Mouse (Mus musculus): ENCODE results near the gene Gdpgp1. TPM values are rescaled to one million over a fixed set of nuclear protein-coding genes. Genes with fewer than 3 reads are reported as not detected.

Gene Gdpgp1
- polyA plus RNA-seq, 1 experiment from 2014 or later: 3.8 TPM

DNA sequence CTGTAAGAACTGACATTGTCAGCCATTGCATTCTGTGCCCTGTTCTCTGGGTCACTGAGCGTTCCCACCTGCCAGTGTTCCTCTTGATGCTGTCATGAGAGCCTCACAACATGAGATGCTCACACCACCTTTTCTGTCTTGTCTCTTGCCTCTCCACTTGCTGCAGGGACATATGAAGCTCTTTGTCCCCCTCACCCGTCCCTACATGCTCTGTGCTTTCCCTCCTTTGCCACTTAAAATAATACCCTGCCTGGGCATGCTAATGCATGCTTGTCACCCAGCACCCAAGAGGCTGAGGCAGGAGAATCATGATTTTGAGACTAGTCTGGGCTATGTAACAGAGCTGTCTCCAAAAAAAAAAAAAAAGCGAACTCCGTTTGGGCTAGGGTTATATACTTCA lies 21.7 kb upstream of the Gdpgp1 start:
- no peak overlapping the region for H3K9ac ChIP-seq
- no peak overlapping the region for H3K4me3 ChIP-seq
- H3K27me3 ChIP-seq: no peaks in the 10 kb centered on the region
- H3K9me3 ChIP-seq: no peaks in the 10 kb centered on the region
- H3K27ac ChIP-seq: no peak overlapping the region
- WGBS: 79% methylated on average over 4 of the region's 4 CpGs
- ATAC-seq (ENCODE audit: insufficient number of reproducible peaks, low FRiP score, low TSS enrichment, low read depth): no peak
- H3K4me1 ChIP-seq: peaks cover 42% of the 10 kb centered on the region
- H3K36me3 ChIP-seq: peaks cover 20% of the 10 kb centered on the region; the same call in 1 of the 2 replicates
- H3K4me2 ChIP-seq: no peak overlapping the region

DNA sequence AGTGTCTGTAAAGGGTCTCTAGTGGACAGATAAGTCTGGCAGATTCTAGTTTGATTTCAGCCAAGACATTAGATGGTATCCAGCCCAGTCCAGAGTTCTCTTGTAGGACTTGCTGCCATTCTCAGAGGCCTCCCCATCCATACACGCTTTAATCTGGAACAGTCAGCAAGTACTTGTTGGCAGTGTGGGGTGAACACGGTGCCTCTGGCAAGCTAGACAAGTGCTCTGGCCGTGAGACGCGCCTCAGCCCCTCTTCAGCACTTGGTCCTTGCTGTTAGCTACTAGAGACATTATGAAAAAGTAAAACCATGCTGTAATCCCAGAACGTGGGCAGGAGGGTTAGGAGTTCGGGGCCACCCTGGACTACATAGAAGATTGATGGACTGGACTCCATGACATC lies 19.1 kb upstream of the Gdpgp1 start:
- peaks cover 16% of the 10 kb centered on the region for H3K4me1 ChIP-seq
- no peak overlapping the region for H3K27ac ChIP-seq
- H3K4me2 ChIP-seq: no peak overlapping the region
- H3K9ac ChIP-seq: no peak overlapping the region
- ATAC-seq (ENCODE audit: insufficient number of reproducible peaks, low FRiP score, low TSS enrichment, low read depth): no peak
- no peak overlapping the region for H3K4me3 ChIP-seq
- H3K9me3 ChIP-seq: no peaks in the 10 kb centered on the region
- H3K36me3 ChIP-seq: peaks cover 45% of the 10 kb centered on the region
- no peaks in the 10 kb centered on the region for H3K27me3 ChIP-seq
- 88% methylated on average over 7 of the region's 7 CpGs for WGBS

GRCm38 (mm10) chr7:80214459-80214858 lies 18.2 kb upstream of the Gdpgp1 start:
- H3K27ac ChIP-seq: no peak overlapping the region
- no peak overlapping the region for H3K9ac ChIP-seq
- no peak overlapping the region for H3K4me2 ChIP-seq
- H3K27me3 ChIP-seq: no peaks in the 10 kb centered on the region
- no peak for ATAC-seq (ENCODE audit: insufficient number of reproducible peaks, low FRiP score, low TSS enrichment, low read depth)
- peaks cover 9% of the 10 kb centered on the region for H3K4me1 ChIP-seq
- H3K9me3 ChIP-seq: no peaks in the 10 kb centered on the region
- WGBS: 77% methylated on average over 8 of the region's 8 CpGs
- H3K4me3 ChIP-seq: no peak overlapping the region
- peaks cover 53% of the 10 kb centered on the region for H3K36me3 ChIP-seq

GRCm38 (mm10) chr7:80215398-80215797 lies 17.3 kb upstream of the Gdpgp1 start:
- Histone ChIP-seq H3K36me3 (peaks cover 62% of the 10 kb centered on the region), H3K27me3 (no peaks in the 10 kb centered on the region), H3K9ac (no peak overlapping the region), H3K4me3 (no peak overlapping the region), H3K27ac (no peak overlapping the region; the same call in 1 of the 2 replicates), H3K9me3 (no peaks in the 10 kb centered on the region), H3K4me1 (peaks cover 4% of the 10 kb centered on the region), H3K4me2 (no peak overlapping the region)
- WGBS: 24% methylated on average over 4 of the region's 4 CpGs
- ATAC-seq (ENCODE audit: insufficient number of reproducible peaks, low FRiP score, low TSS enrichment, low read depth): peak; percentile 70; the same call in 1 of the 2 replicates

- no peak for ATAC-seq (ENCODE audit: insufficient number of reproducible peaks, low FRiP score, low TSS enrichment, low read depth)
- H3K9me3 ChIP-seq: no peaks in the 10 kb centered on the region
- peaks cover 4% of the 10 kb centered on the region for H3K4me1 ChIP-seq
Measured at GRCm38 (mm10) chr7:80216566-80216965, 16.1 kb upstream of the Gdpgp1 start.

GRCm38 (mm10) chr7:80218666-80219065 lies 14.0 kb upstream of the Gdpgp1 start:
- H3K4me3 ChIP-seq: no peak overlapping the region
- no peaks in the 10 kb centered on the region for H3K27me3 ChIP-seq
- WGBS: 91% methylated on average over 9 of the region's 9 CpGs
- peaks cover 76% of the 10 kb centered on the region for H3K36me3 ChIP-seq
- no peaks in the 10 kb centered on the region for H3K9me3 ChIP-seq
- peaks cover 4% of the 10 kb centered on the region for H3K4me1 ChIP-seq
- no peak overlapping the region for H3K27ac ChIP-seq
- ATAC-seq (ENCODE audit: insufficient number of reproducible peaks, low FRiP score, low TSS enrichment, low read depth): no peak
- H3K4me2 ChIP-seq: no peak overlapping the region
- H3K9ac ChIP-seq: no peak overlapping the region

More at GRCm38 (mm10) chr7:80216566-80216965, 16.1 kb upstream of the Gdpgp1 start:
- no peak overlapping the region for H3K4me3 ChIP-seq
- H3K36me3 ChIP-seq: peaks cover 74% of the 10 kb centered on the region
- WGBS: 72% methylated on average over 8 of the region's 8 CpGs
- H3K27me3 ChIP-seq: no peaks in the 10 kb centered on the region
- H3K27ac ChIP-seq: no peak overlapping the region
- no peak overlapping the region for H3K9ac ChIP-seq
- no peak overlapping the region for H3K4me2 ChIP-seq

GRCm38 (mm10) chr7:80220237-80220797 lies 12.3 kb upstream of the Gdpgp1 start:
- WGBS: 94% methylated on average over 9 of the region's 9 CpGs
- Histone ChIP-seq H3K27me3 (no peaks in the 10 kb centered on the region), H3K4me2 (no peak overlapping the region), H3K4me3 (no peak overlapping the region), H3K27ac (no peak overlapping the region), H3K36me3 (peaks cover 88% of the 10 kb centered on the region), H3K9me3 (no peaks in the 10 kb centered on the region), H3K9ac (no peak overlapping the region), H3K4me1 (peaks cover under 1% of the 10 kb centered on the region)
- ATAC-seq (ENCODE audit: insufficient number of reproducible peaks, low FRiP score, low TSS enrichment, low read depth): no peak

- H3K4me2 ChIP-seq: no peak overlapping the region
- 89% methylated on average over 4 of the region's 4 CpGs for WGBS
- no peaks in the 10 kb centered on the region for H3K27me3 ChIP-seq
- H3K27ac ChIP-seq: no peak overlapping the region
- H3K9ac ChIP-seq: no peak overlapping the region
- no peaks in the 10 kb centered on the region for H3K9me3 ChIP-seq
- H3K36me3 ChIP-seq: peaks cover 85% of the 10 kb centered on the region
- no peaks in the 10 kb centered on the region for H3K4me1 ChIP-seq
- H3K4me3 ChIP-seq: no peak overlapping the region
- ATAC-seq (ENCODE audit: insufficient number of reproducible peaks, low FRiP score, low TSS enrichment, low read depth): no peak
Measured at GRCm38 (mm10) chr7:80221179-80221750, 11.4 kb upstream of the Gdpgp1 start.

- Histone ChIP-seq H3K36me3 (peaks cover 51% of the 10 kb centered on the region), H3K4me2 (no peak overlapping the region), H3K9ac (no peak overlapping the region), H3K27me3 (no peaks in the 10 kb centered on the region), H3K27ac (0 out of 2 replicates have a peak overlapping the region, but pooled peaks have one; percentile 8), H3K9me3 (no peaks in the 10 kb centered on the region), H3K4me3 (no peak overlapping the region), H3K4me1 (peaks cover 7% of the 10 kb centered on the region)
- WGBS: 95% methylated on average over 4 of the region's 4 CpGs
- no peak for ATAC-seq (ENCODE audit: insufficient number of reproducible peaks, low FRiP score, low TSS enrichment, low read depth)
Measured at GRCm38 (mm10) chr7:80227065-80227464, 5.6 kb upstream of the Gdpgp1 start.

DNA sequence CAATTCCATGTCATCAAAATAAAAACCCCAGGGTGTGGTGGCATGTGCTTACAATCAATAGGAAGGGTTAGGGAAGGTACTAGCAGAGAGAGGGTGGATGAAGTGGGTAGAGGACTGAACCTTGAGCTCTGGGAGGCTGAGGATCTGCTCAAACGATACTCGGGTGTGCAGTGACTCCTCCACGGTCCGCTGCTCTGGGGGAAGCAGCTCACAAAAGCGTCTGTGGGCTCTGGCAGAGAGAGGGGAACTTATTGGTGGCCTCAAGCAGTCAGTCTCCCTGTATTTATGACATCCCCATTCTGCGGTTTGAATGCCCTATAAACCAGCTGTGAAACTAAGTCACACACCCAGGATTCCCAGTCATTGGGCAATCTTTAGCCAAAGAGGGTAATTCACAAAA lies 2.5 kb upstream of the Gdpgp1 start:
- no peak overlapping the region for H3K27ac ChIP-seq
- ATAC-seq (ENCODE audit: insufficient number of reproducible peaks, low FRiP score, low TSS enrichment, low read depth): no peak
- peaks cover 16% of the 10 kb centered on the region for H3K4me1 ChIP-seq
- H3K27me3 ChIP-seq: no peaks in the 10 kb centered on the region
- H3K4me3 ChIP-seq: no peak overlapping the region
- no peak overlapping the region for H3K9ac ChIP-seq
- no peaks in the 10 kb centered on the region for H3K9me3 ChIP-seq
- peaks cover 27% of the 10 kb centered on the region for H3K36me3 ChIP-seq
- no peak overlapping the region for H3K4me2 ChIP-seq
- WGBS: 36% methylated on average over 6 of the region's 6 CpGs

DNA sequence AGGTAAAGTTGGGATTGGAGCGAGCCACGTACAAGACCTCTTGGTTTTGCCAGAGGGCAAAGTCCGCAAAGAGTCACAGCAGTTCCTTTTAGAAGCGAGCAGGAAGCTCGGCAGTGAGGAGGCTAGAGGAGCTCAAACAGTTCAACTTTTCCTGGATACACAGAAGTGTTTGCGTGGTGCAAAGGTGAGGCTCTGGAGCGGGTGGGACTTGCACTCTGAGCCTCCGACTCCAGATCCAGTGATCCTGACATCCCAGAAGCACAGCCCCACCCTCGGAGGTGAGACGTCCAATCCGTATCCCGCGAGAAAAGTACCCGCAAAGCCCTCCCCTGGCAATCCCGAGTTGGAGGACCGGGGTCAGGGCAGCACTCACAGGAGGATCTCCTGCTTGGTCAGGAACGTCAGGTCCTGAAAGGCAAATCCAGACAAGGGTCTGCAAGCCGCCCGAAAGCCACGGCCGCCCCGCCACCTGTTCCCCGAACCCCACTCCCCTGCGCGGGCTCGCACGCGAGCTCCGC lies 635 bp upstream of the Gdpgp1 start:
- WGBS: under 1% methylated on average over 29 of the region's 29 CpGs
- peak overlapping the region; percentile 44 for H3K9ac ChIP-seq
- no peak for ATAC-seq (ENCODE audit: insufficient number of reproducible peaks, low FRiP score, low TSS enrichment, low read depth)

DNA sequence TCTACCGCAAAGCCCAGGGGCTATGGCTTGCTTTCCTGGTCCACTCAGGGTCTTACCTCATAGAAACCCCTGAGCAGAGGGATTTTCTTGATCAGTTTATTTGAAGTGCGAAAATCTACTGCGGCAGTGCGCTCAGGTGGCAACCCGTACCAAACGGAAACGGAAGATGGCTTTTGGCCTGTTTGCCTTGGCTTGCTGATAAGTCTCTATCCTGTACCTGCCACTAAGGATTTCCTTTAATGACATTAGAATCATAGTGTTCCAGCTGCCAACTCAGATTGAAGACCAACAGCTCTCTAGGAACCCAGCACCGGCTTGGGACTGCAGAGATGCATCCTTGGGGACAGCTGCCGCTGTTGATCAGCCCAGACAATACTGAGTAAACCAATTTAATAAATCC lies 1.1 kb downstream of the Gdpgp1 start:
- ATAC-seq (ENCODE audit: insufficient number of reproducible peaks, low FRiP score, low TSS enrichment, low read depth): no peak
- Histone ChIP-seq H3K4me3 (no peak overlapping the region; the same call in 1 of the 2 replicates), H3K9me3 (no peaks in the 10 kb centered on the region), H3K36me3 (peaks cover 12% of the 10 kb centered on the region), H3K4me2 (peak overlapping the region; percentile 80; the same call in 1 of the 2 replicates), H3K9ac (no peak overlapping the region), H3K4me1 (peaks cover 16% of the 10 kb centered on the region), H3K27ac (no peak overlapping the region), H3K27me3 (no peaks in the 10 kb centered on the region)
- WGBS: 74% methylated on average over 9 of the region's 9 CpGs

More for the DNA sequence above, 635 bp upstream of the Gdpgp1 start:
- Histone ChIP-seq H3K27me3 (no peaks in the 10 kb centered on the region), H3K4me2 (peak overlapping the region; percentile 80), H3K9me3 (no peaks in the 10 kb centered on the region), H3K27ac (peak overlapping the region; percentile 69), H3K4me1 (peaks cover 16% of the 10 kb centered on the region), H3K4me3 (peak overlapping the region; percentile 64), H3K36me3 (peaks cover 15% of the 10 kb centered on the region)
